Mouse (Mus musculus) erythroblast, embryonic 14.5 days (primary cell): ENCODE data around the gene Eif3i. TPM values are rescaled to one million over a fixed set of nuclear protein-coding genes. Genes with fewer than 3 reads are reported as not detected.

Experiments used
- H3K27me3 ChIP-seq: 2 replicates; pipeline ENCODE4 v1.6.1; 2012; ENCODE audit warnings: inconsistent platforms; ENCODE audit not compliant: control insufficient read depth
- H3K36me3 ChIP-seq: 2 replicates; pipeline ENCODE4 v1.6.1; 2012; ENCODE audit warnings: mild to moderate bottlenecking, inconsistent platforms; ENCODE audit not compliant: control insufficient read depth
- H3K4me1 ChIP-seq: 2 replicates; pipeline ENCODE4 v1.6.1; 2012; ENCODE audit warnings: inconsistent platforms; ENCODE audit not compliant: control insufficient read depth
- H3K4me3 ChIP-seq: replicated peaks from 2 replicates; pipeline ENCODE3; 2012; ENCODE audit warnings: moderate library complexity, mild to moderate bottlenecking, inconsistent platforms
- H3K9me3 ChIP-seq: 2 replicates; pipeline ENCODE4 v1.6.1; 2012; ENCODE audit warnings: low read length, inconsistent platforms, mixed read lengths; ENCODE audit not compliant: control insufficient read depth
- GATA1 ChIP-seq: IDR thresholded peaks from 2 replicates; pipeline ENCODE4 v1.6.1; 2012; ENCODE audit warnings: low read length, inconsistent platforms, mixed read lengths
- TAL1 ChIP-seq: IDR thresholded peaks from 3 replicates; pipeline ENCODE4 v1.6.1; 2012; ENCODE audit warnings: low read length, inconsistent platforms, mixed read lengths
- polyA plus RNA-seq: library from polyadenylated mRNA; stranded (reverse); fragments of >175 nt; gene quantifications from 2 replicates; pipeline ENCODE4 v1.2.3, GENCODE M21; 2012

The Eif3i gene
- polyA plus RNA-seq: 14.4 and 16.7 TPM in 2 replicates

DNA sequence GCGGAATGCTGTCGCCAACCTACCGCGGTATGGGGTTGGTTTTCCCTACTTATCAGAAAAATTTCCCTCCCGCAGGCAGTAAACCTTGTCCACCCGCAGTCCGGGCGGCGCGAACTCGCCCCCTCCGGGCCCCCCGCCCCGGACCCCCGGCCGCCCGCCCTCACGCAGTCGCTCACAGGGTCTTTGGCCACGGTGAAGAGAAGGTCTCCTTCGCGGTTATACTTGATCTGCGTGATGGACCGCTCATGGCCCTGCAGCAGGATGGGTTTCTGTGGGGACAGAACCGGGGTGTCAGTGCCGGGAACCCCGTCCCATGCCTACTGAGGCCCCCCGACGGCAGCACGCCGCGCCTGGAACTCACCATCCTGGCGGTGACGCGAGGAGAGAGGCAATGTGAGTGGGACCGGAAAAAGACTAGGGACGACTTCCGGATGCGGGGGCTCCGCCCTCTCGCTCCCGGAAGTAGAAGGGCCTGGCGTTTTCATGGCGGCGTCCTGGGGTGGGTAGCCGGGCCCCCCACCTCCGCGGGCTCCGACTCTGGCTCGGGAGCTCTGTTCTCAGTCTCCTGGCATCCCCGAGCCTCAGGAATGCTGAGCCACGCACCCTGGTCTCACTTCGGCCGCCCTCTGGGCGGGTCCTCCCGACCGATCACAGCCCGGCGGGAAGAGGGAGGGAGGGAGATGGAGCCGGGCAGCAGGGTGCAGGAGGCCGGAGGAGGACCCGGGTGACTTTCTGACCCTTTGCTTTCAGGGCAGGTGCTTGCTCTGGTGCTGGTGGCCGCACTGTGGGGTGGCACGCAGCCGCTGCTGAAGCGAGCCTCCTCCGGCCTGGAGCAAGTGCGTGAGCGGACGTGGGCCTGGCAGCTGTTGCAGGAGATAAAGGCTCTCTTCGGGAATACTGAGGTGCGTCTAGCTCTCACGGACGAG is at the start of gene Eif3i, which contains the start of gene Tmem234:
Eif3i (minus strand) TSS at position 416 of the 926 bp plus-strand sequence.
Tmem234 (plus strand) TSS at position 436 of the 926 bp plus-strand sequence.
- peak within 1 kb of the TSS; percentile 100 for H3K4me3 ChIP-seq
- peaks cover 44% of the 10 kb centered on the region for H3K4me1 ChIP-seq
- peaks cover 75% of the 10 kb centered on the region for H3K36me3 ChIP-seq
- H3K27me3 ChIP-seq: no peaks in the 10 kb centered on the region
- H3K9me3 ChIP-seq: no peaks in the 10 kb centered on the region
- peak; percentile 66 for TF ChIP-seq GATA1
- peak; percentile 76 for TF ChIP-seq TAL1

DNA sequence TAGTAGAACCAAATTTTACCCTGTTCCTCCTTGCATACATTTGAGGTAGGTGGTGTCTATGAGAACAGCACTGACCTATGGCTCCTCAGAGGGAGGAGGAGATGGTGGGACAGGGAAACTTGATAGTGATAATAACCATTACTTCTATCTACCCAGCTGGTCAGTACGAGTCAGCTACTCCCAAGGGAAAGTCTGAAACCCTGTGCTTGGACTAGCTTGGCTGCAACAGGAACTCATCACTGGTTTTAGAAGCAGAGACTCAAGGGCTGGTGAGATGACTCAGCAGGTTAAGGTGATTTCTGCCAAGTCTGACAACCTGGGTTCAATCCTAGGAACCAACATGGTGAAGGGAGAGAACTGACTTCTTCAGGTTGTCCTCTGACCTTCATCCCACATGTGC is 48.2 kb upstream of the Eif3i start:
- H3K36me3 ChIP-seq: peaks cover 91% of the 10 kb centered on the region
- no peak overlapping the region for H3K4me3 ChIP-seq
- H3K27me3 ChIP-seq: no peaks in the 10 kb centered on the region
- H3K4me1 ChIP-seq: no peaks in the 10 kb centered on the region; the same call in 1 of the 2 replicates
- no peaks in the 10 kb centered on the region for H3K9me3 ChIP-seq
- TF ChIP-seq GATA1 (no peak), TAL1 (no peak)

DNA sequence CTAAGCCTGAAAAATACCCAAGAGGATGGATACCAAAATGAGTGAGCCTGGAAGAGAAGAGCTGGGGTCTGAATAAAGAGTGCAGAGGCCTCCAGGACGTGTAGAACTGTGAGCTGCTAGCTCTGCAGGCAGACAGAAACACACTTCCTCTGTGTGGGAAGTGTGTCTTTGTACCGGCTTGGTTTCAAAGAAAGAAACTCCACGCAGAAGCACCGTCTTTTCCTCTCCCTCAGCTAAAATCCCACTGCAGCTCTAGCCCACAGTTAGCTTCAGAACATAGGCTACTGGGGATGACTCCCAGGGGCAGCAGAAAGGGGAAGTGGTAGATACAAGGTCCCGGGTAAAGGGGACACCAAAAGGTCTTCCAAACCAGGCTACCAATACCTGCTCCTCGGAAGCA is 44.8 kb upstream of the Eif3i start:
- no peaks in the 10 kb centered on the region for H3K9me3 ChIP-seq
- peaks cover 9% of the 10 kb centered on the region for H3K4me1 ChIP-seq
- peaks cover 64% of the 10 kb centered on the region for H3K36me3 ChIP-seq
- H3K4me3 ChIP-seq: no peak overlapping the region
- H3K27me3 ChIP-seq: no peaks in the 10 kb centered on the region
- TF ChIP-seq TAL1: no peak
- TF ChIP-seq GATA1: no peak

DNA sequence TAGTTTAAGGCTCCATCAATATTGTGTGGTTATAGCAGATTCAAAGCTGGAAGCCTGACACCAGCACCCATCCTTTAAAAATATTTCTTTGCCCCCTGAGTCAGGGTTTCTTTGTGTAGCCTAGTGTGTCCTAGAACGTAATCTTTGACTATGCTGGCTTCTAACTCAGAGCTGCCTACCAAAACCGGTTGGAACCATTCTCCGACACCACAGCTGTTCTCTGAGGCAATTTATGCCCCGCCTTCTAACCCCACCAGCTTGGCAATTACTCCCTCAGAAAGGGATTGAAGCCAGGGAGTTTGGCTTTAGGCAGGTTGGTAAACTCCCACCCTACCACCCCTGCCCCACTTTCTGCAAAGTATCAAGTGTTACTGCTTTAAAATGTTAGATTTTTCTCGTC is 41.3 kb upstream of the Eif3i start:
- peaks cover 60% of the 10 kb centered on the region for H3K36me3 ChIP-seq
- peaks cover 38% of the 10 kb centered on the region for H3K4me1 ChIP-seq
- TF ChIP-seq GATA1 (no peak), TAL1 (no peak)
- H3K4me3 ChIP-seq: peak overlapping the region; percentile 94
- H3K9me3 ChIP-seq: no peaks in the 10 kb centered on the region
- H3K27me3 ChIP-seq: no peaks in the 10 kb centered on the region

DNA sequence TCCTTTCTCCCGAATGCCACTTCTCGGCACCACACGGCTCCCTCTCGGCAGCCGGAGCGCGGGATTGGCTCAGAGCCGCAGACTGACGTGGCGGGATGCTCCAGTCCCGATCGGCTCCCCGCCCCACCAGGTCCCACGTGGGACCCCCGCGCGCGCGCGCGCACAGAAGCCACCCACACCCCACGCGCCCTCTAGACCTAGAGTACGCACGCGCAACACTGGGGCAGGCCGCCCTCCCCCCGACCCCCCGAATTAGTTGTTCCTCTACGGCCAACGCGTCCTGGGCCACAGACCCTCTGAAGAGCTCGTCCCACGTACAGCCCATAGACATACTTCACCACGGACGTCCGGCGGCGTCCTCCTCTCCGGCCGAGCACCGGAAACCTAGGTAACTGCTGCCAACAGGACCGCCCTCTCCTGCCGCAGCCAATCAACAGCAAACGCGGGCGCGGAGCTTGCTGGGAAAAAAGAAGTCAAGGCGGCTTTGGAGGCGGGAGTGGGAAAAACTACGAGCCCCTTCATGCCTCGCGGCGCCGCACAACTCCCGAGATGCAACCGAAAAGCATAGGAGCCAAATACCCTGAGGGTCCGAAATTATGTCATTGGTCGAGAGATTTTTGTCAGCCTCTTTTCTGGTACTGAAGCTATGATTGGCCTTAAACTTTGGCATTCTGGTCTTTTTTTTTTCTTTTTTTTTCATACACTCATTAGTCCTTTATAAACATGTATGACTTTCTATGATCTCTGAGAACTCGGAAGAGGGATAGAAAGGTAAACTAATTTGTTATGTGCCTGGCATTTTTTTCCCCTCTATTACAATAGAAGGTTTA is 40.4 kb upstream of the Eif3i start, which contains the start of gene Txlna:
Txlna (minus strand) TSS at position 428 of the 830 bp plus-strand sequence.
- no peaks in the 10 kb centered on the region for H3K9me3 ChIP-seq
- H3K4me3 ChIP-seq: peak within 1 kb of the TSS; percentile 94
- H3K4me1 ChIP-seq: peaks cover 38% of the 10 kb centered on the region
- H3K36me3 ChIP-seq: peaks cover 60% of the 10 kb centered on the region
- TF ChIP-seq GATA1 (no peak), TAL1 (no peak)
- no peaks in the 10 kb centered on the region for H3K27me3 ChIP-seq

DNA sequence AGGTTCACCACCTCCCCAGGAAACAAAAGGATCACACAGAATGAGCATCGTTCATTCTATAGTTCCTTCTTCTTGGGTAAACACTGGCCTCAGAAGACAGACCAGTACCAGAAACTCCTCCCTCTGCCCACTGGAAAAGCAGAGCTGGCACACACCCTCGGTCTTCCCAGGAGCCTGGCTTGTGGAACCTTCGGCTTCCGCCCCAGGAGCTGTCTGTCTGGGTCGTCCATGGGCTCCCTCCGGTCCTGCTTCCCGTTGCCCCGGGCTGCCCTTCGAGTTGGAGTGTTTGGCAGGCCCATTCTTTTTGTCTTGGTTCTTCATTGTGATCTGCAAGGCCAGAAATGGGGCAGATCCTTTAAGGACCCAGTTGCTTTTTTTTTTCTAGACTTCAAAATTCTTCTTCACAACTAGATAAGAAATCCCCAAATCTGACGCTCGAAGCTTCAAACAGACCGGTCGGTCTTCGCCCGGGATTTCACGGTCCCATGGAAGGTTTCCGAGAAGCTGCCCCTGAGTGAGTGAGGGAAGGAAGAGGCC is 39.7 kb upstream of the Eif3i start:
- TF ChIP-seq GATA1 (no peak), TAL1 (no peak)
- peaks cover 59% of the 10 kb centered on the region for H3K36me3 ChIP-seq
- peak overlapping the region; percentile 94 for H3K4me3 ChIP-seq
- no peaks in the 10 kb centered on the region for H3K27me3 ChIP-seq
- peaks cover 40% of the 10 kb centered on the region for H3K4me1 ChIP-seq
- H3K9me3 ChIP-seq: no peaks in the 10 kb centered on the region

DNA sequence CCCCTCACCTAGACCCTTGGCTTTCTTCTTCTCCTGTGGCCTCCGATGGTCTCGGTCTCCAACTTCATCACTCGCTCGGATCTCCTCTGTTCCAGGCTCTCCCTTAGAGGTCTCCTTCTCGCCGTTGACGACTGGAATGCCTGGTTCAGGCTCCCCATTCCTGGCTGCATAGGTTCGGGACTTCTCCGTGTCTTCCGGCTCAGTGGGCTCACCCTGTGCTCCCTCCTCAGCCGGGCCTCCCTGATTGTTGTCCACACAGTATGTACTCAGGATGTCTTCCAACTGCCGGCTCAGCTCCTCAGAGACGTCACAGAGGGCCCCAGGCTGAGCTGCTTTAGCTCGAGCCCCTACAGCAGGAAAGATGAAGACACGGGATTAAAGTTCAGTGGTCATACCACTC is 38.8 kb upstream of the Eif3i start:
- Histone ChIP-seq H3K4me1 (peaks cover 48% of the 10 kb centered on the region), H3K36me3 (peaks cover 59% of the 10 kb centered on the region), H3K9me3 (no peaks in the 10 kb centered on the region), H3K4me3 (peak overlapping the region; percentile 94), H3K27me3 (no peaks in the 10 kb centered on the region)
- TF ChIP-seq TAL1 (no peak), GATA1 (no peak)

DNA sequence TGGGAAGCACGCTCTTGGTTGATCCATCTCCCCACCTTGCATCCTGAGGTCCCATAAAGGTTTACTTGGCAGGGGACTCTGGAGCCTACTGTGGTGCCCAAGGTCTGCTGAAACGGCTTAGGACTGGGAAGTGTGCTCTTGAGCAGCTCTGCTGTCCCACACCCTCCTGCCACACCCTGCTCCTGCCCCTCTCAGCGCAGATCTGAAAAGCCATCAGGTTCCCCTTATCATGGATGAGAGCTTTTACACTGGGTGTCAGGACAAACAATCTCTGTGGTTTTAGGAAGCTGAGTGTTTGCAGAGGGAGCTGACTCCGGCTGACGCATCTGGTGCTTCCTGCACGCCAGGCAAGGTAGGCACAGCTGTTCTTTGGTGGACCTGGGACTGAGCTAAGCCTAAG is 33.4 kb upstream of the Eif3i start:
- Histone ChIP-seq H3K4me3 (peak overlapping the region; percentile 9), H3K4me1 (peaks cover 47% of the 10 kb centered on the region), H3K27me3 (no peaks in the 10 kb centered on the region), H3K36me3 (peaks cover 93% of the 10 kb centered on the region), H3K9me3 (no peaks in the 10 kb centered on the region)
- TF ChIP-seq GATA1: no peak
- no peak for TF ChIP-seq TAL1
